Mouse (Mus musculus) frontal cortex, postnatal 36 days (tissue): ENCODE data around the gene Gm20388.

Experiments used
- DNase-seq, 2 experiments: peaks; one replicate each; pipeline ENCODE4 v3.0.0; 2022; ENCODE audit warnings: low spot score in 2 of 2

Gm20388 gene

GRCm38 (mm10) chr8:124392271-124393012 is 4481.8 kb downstream of the Gm20388 start:
- DNase-seq = no peak

- no peak for DNase-seq
Observed at GRCm38 (mm10) chr8:124393013-124393412, 4482.4 kb downstream of the Gm20388 start.

GRCm38 (mm10) chr8:124393927-124394326 is 4483.3 kb downstream of the Gm20388 start:
- DNase-seq = no peak

GRCm38 (mm10) chr8:124394951-124395350 is 4484.3 kb downstream of the Gm20388 start:
- DNase-seq = no peak
